Mouse (Mus musculus) liver, embryonic 14.5 days (tissue): Measurements from ENCODE around the gene Dscam.

ENCODE experiments used
- CTCF ChIP-seq: IDR thresholded peaks from 2 replicates; pipeline ENCODE4 v1.5.1; 2016; ENCODE audit warnings: antibody characterized with exemption, low read depth, control low read depth
- EP300 ChIP-seq: IDR thresholded peaks from 2 replicates; pipeline ENCODE4 v1.6.1; 2016; ENCODE audit warnings: antibody characterized with exemption, low read depth

- TF ChIP-seq CTCF (no peak), EP300 (no peak)
Measured at GRCm38 (mm10) chr16:96943648-96944047, 226.9 kb downstream of the Dscam start.
